Mouse (Mus musculus) limb, embryonic 14.5 days (tissue): Measurements from ENCODE around the gene Inpp5a. TPM values are rescaled to one million over a fixed set of nuclear protein-coding genes. Genes with fewer than 3 reads are reported as not detected.

ENCODE experiments used
- ATAC-seq: fragments of 200-750 bp; cut with Nextera tagmentation; 2 replicates; pipeline ENCODE4 v1.8.0; 2017; ENCODE audit warnings: low read depth, moderate number of reproducible peaks, moderate TSS enrichment; ENCODE audit not compliant: low FRiP score
- DNase-seq: peaks from one replicate; pipeline ENCODE4 v3.0.0-alpha.2; 2015; ENCODE audit warnings: low spot score
- H3K27ac ChIP-seq: fragments of 300-500 bp; sonication (generic); replicated peaks from 2 replicates; pipeline ENCODE4 v1.5.1; 2014; ENCODE audit warnings: low read depth, mild to moderate bottlenecking, low read length, moderate library complexity, mixed read lengths
- H3K27me3 ChIP-seq: fragments of 300-500 bp; sonication (generic); 2 replicates; pipeline ENCODE4 v1.6.1; 2014; ENCODE audit warnings: low read length, mixed read lengths; ENCODE audit not compliant: control insufficient read depth, insufficient read depth
- H3K36me3 ChIP-seq: fragments of 300-500 bp; sonication (generic); 2 replicates; pipeline ENCODE4 v1.6.1; 2014; ENCODE audit warnings: mild to moderate bottlenecking, low read length, moderate library complexity, mixed read lengths; ENCODE audit not compliant: control insufficient read depth, insufficient read depth
- H3K4me1 ChIP-seq: fragments of 300-500 bp; sonication (generic); 2 replicates; pipeline ENCODE4 v1.6.1; 2014; ENCODE audit warnings: antibody characterized with exemption, low read length, mixed read lengths; ENCODE audit not compliant: control insufficient read depth, insufficient read depth
- H3K4me2 ChIP-seq: fragments of 300-500 bp; sonication (generic); replicated peaks from 2 replicates; pipeline ENCODE4 v1.6.1; 2014; ENCODE audit warnings: low read depth, mild to moderate bottlenecking, low read length, moderate library complexity; ENCODE audit not compliant: severe bottlenecking
- H3K4me3 ChIP-seq: fragments of 300-500 bp; sonication (generic); replicated peaks from 2 replicates; pipeline ENCODE4 v1.5.1; 2014; ENCODE audit warnings: low read length
- H3K9ac ChIP-seq: fragments of 300-500 bp; sonication (generic); 2 replicates; pipeline ENCODE4 v1.6.1; 2014; ENCODE audit warnings: mild to moderate bottlenecking, low read depth, low read length, moderate library complexity; ENCODE audit not compliant: severe bottlenecking
- H3K9me3 ChIP-seq: fragments of 300-500 bp; sonication (generic); 2 replicates; pipeline ENCODE4 v1.6.1; 2016; ENCODE audit warnings: low read length; ENCODE audit not compliant: control insufficient read depth
- POLR2A ChIP-seq: fragments of 200-500 bp; IDR thresholded peaks from 2 replicates; pipeline ENCODE4 v1.8.0; 2012; ENCODE audit warnings: inconsistent platforms, mild to moderate bottlenecking, moderate library complexity, borderline replicate concordance; ENCODE audit not compliant: insufficient read depth, insufficient read length; ENCODE audit errors: extremely low read depth
- WGBS: fragments of 180-500 bp; shearing (Covaris S2); extraction: QIAGEN DNeasy Blood & Tissue Kit; methylation state at CpG from one replicate; pipeline ENCODE4 v1.1.7; 2014; 5-methylcytosine and 5-hydroxymethylcytosine counted together
- polyA plus RNA-seq, 2 experiments: library from polyadenylated mRNA; depleted of rRNA in 1 of 2; stranded (reverse) in 1 of 2; unstranded in 1 of 2; fragments of >200 nt; fragmentation: Nextera tagmentation in 1 of 2; extraction: Ambion mirVana in 1 of 2; gene quantifications; 2 replicates each; pipeline versions ENCODE4 v1.2.1 to v1.2.3; 2012 to 2014

Inpp5a gene
- polyA plus RNA-seq, 2 experiments = 29.0 to 39.7 TPM

- no peaks in the 10 kb centered on the region for H3K27me3 ChIP-seq
- 85% methylated on average over 16 of the region's 16 CpGs for WGBS
Measured at GRCm38 (mm10) chr7:139450186-139450998, 61.5 kb downstream of the Inpp5a start.

GRCm38 (mm10) chr7:139451711-139452110 lies 62.8 kb downstream of the Inpp5a start:
- H3K4me1 ChIP-seq = no peaks in the 10 kb centered on the region
- no peaks in the 10 kb centered on the region for H3K27me3 ChIP-seq
- WGBS = 80% methylated on average over 5 of the region's 5 CpGs
- H3K36me3 ChIP-seq = no peaks in the 10 kb centered on the region
- H3K27ac ChIP-seq = no peak overlapping the region
- TF ChIP-seq POLR2A = no peak
- ATAC-seq (no peak), DNase-seq (no peak)
- no peaks in the 10 kb centered on the region for H3K9me3 ChIP-seq
- no peak overlapping the region for H3K4me3 ChIP-seq
- no peak overlapping the region for H3K4me2 ChIP-seq
- no peak overlapping the region for H3K9ac ChIP-seq

More at GRCm38 (mm10) chr7:139450186-139450998, 61.5 kb downstream of the Inpp5a start:
- no peak for TF ChIP-seq POLR2A
- no peaks in the 10 kb centered on the region for H3K36me3 ChIP-seq
- H3K9ac ChIP-seq = no peak overlapping the region
- no peak overlapping the region for H3K27ac ChIP-seq
- no peak for ATAC-seq
- no peak for DNase-seq
- H3K4me2 ChIP-seq = no peak overlapping the region
- H3K4me3 ChIP-seq = no peak overlapping the region
- peaks cover 6% of the 10 kb centered on the region; the same call in 1 of the 2 replicates for H3K4me1 ChIP-seq
- no peaks in the 10 kb centered on the region for H3K9me3 ChIP-seq

GRCm38 (mm10) chr7:139452199-139452598 lies 63.3 kb downstream of the Inpp5a start:
- Histone ChIP-seq H3K4me2 (no peak overlapping the region), H3K27me3 (no peaks in the 10 kb centered on the region), H3K27ac (no peak overlapping the region), H3K4me3 (no peak overlapping the region), H3K9ac (no peak overlapping the region), H3K4me1 (no peaks in the 10 kb centered on the region), H3K9me3 (no peaks in the 10 kb centered on the region), H3K36me3 (no peaks in the 10 kb centered on the region)
- DNase-seq (no peak), ATAC-seq (no peak)
- no peak for TF ChIP-seq POLR2A
- 67% methylated on average over 2 of the region's 2 CpGs for WGBS

GRCm38 (mm10) chr7:139453198-139453597 lies 64.3 kb downstream of the Inpp5a start:
- Histone ChIP-seq H3K4me2 (no peak overlapping the region), H3K9ac (no peak overlapping the region), H3K36me3 (no peaks in the 10 kb centered on the region), H3K4me3 (no peak overlapping the region), H3K4me1 (no peaks in the 10 kb centered on the region), H3K9me3 (no peaks in the 10 kb centered on the region), H3K27ac (no peak overlapping the region), H3K27me3 (no peaks in the 10 kb centered on the region)
- no peak for ATAC-seq
- TF ChIP-seq POLR2A = no peak
- 71% methylated on average over 1 of the region's 1 CpGs for WGBS
- no peak for DNase-seq

GRCm38 (mm10) chr7:139454285-139454684 lies 65.4 kb downstream of the Inpp5a start:
- no peaks in the 10 kb centered on the region for H3K9me3 ChIP-seq
- no peak for ATAC-seq

More at GRCm38 (mm10) chr7:139454285-139454684, 65.4 kb downstream of the Inpp5a start:
- DNase-seq = no peak
- no peaks in the 10 kb centered on the region for H3K27me3 ChIP-seq
- H3K4me3 ChIP-seq = no peak overlapping the region
- H3K27ac ChIP-seq = no peak overlapping the region
- no peak for TF ChIP-seq POLR2A
- WGBS = 73% methylated on average over 3 of the region's 3 CpGs
- no peaks in the 10 kb centered on the region for H3K4me1 ChIP-seq
- no peak overlapping the region for H3K4me2 ChIP-seq
- no peak overlapping the region for H3K9ac ChIP-seq
- H3K36me3 ChIP-seq = no peaks in the 10 kb centered on the region; the same call in 1 of the 2 replicates
